Mouse (Mus musculus): ENCODE data around the gene Klkb1. TPM values are rescaled to one million over a fixed set of nuclear protein-coding genes. Genes with fewer than 3 reads are reported as not detected.
A peak's percentile ranks its signal among the peaks of the same experiment; 100 is the strongest.
"Not testable (repeated sequence)": the region's sequence is repeated elsewhere in the genome, so short reads cannot be mapped to it uniquely, and the experiment has no call there.

Gene Klkb1
- total RNA-seq (2021) = not detected

DNA sequence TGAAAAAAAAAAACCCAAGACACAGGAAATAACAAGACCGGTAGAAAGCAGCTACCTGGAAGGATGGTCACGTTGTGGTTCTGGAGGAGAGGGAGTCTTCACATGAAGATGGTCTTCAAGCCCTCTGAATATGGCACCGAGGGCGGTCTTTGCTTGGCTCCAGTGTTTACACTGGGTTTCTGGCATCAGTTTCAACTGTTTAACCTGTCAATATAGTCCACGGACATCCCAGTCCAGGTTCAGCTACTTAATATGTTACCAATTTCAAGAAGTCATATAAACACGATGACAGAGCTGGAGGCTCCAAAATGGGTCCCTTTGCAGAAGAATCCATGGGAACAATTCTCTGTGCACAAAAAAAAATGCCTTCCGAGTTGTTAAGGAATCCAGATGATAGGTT lies at the start of gene Klkb1:
Klkb1 (minus strand) TSS at position 173 of the 400 bp plus-strand sequence.
- intact Hi-C loops (cut with DNase I) = no loop called here
- no peak for DNase-seq

DNA sequence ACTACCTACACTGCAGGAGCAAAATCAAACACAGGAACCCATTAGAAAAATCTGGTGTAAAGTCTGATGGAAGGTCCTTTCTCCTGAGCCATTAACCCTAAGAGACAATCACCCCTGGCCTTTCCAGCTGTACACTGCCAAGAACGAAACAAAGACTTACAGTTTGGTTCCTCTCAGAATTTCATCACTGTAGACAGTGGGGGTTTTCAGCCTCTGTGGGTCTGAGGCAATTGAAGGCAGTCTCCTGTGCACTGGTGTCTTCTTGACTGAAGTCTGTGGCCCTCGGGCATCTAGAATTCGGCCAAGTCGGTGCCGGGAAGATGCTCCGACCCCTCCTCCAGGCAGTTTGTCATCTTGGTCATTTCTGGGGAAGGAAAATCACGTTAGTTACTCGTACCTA lies 49.6 kb upstream of the Klkb1 start:
- intact Hi-C loops (cut with DNase I) = no loop called here
- DNase-seq = no peak

DNA sequence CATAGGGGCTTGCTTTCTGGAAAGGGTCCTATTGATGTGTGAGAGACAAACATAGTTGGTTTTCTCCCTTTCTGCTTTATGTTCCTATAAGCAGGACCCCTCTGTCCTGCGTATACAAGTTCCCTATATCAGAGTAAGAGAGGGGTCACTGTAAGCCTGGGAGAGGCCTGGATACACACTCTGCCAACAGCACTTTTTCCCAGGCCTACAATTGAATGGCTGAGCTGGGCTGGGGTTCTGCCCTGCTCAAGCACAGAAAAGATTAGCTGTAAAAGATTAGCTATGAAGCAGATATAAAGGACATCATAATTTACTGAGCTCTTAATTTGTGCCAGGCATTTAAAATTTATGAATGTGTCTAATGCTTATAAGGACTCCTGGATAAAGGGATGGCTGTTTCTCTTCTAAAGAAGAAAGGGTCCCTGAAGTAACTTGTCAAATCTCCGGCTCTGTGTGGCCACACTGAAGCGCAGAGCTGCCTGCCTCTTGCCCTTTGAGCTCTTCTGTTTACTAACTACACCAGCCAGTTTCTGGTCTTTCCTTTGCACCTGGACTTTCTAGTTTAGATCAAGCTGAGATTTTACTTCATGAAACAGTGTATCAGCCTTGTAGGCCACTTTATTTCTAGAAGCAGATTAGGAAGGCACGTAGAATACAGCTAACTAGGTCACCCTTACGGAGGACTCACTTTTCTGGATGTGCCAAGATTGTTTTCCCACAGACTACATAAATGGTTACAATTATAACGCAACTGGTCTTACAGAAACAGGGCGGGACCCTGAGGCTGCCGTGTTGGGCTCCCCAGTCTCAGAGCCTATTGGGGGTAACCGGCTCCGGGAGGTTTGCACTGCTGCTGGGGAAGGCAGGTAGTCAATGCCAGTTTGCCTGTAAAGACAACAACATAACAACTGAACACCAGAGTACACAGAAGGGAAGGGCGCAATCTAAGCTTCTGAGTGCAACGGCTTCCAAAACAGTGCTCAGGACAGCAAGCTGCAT lies 47.3 kb upstream of the Klkb1 start:
- intact Hi-C loops (cut with DNase I) = no loop called here

DNA sequence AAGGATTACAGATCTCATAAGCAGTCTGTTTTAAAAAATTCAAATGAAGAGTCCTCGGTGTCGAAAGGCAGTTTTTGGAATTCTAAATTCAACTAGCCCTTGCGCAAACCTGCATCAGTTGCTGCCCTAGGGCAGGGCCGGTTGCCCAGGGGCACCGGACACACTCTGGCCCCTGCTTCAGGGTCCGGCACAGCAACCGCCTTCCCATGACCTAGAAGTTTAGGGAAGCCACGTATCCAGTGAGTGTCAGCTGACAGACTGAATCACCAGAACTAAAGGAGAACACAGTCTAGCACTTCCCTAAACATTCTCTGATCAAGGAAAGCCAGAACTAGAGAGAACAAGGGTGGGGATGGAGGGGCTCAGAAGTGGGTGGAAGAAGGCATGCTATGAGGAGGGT lies 38.8 kb upstream of the Klkb1 start:
- intact Hi-C loops (cut with DNase I) = no loop called here
- DNase-seq = peak in 1 of 2 experiments; percentile 33

More for the DNA sequence above, 47.3 kb upstream of the Klkb1 start:
- DNase-seq = no peak

DNA sequence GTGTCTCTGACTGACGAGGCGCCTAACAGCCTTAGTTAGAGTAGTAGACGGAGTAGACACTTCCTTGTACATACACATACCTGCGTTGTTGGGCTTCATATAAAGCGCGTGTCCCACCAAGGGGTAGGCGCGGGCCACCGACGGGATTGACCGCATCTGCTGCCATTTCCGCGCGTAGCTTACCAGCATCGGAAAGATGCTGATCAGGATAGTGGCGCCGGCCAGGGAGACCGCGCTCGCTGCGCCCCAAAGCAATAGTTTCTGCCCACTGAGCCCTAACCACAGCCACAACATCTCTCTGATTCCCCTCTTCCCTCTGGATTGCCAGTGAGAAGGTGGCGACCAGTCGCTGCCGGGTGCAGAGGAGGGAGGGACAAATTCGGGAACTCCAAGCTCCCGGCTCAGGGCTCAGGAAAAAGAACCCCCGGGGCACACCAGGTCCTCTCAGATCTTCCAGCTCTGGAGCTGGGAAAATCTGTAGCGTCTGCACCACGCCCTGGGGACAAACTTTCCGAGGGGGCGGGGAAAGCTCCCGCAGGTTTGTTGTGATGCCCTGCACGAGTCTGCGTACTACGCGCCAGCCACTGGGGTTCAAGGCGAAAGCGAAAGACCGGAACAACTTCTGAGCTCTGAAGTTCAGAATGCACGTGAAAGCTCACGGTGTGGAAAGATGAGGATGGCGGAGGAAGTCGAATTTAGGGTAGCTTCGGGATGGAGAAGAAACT lies 38.2 kb upstream of the Klkb1 start, which contains the start of gene Cyp4v3:
Cyp4v3 (minus strand) TSS at position 532 of the 725 bp plus-strand sequence.
- peak; percentile 73 to 76 for DNase-seq
- intact Hi-C loops (cut with DNase I) = no loop called here

DNA sequence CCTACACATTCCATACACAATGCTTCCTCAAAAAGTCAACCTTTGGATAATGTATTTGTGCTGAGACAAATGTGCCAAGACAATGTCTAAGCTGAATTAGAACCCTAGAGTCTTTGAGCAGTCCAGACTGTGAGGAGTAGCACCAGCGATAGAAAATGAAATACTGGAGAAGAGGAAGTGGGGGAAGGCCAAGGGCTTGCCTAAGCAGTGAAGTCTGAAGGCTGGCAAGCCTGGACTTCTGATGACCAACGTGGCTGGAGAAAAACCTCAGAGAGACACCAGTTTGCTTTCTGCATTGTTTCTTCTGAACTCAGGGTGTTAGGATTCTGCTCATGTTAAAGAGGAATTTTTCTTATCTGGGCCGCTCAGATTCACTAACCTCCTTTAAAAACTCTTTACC lies 36.2 kb upstream of the Klkb1 start:
- DNase-seq = no peak
- intact Hi-C loops (cut with DNase I) = no loop called here

DNA sequence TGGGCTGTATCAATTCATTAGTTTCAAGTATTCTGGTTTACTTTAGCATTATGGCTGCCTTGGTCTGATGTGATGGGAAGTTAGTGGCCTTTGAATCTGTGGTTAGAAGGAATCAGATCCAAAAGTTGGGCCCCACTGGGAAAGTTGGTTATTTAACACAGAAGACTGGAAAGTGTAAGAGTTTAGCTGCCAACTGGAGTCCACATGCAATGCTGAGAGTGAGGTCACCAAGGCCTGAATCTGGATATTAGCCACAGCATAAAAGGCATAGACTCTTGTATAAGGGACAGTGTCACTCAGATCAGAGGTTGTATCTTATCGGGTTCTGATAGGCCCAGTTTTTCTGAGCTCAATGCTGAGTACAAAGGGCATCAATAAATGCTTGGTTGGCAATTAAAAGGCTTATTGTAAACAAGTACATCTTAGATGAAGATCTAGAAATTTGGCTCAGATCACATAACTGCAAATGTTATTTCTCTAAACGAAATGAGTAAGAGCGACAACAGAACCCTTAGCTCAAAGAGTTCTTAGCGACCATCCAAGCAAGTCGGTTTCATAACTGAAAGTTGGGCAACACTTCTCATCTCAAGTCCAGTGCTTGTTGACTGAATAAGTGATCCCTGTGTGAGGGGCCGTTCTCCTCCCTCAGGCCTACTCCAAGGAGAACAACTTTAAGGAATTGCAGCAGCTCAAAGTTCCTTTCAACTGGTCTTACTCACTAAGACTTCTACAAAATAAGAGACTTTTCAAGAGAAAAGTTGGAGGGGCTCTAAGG lies 34.7 kb upstream of the Klkb1 start:
- intact Hi-C loops (cut with DNase I) = no loop called here
- no peak for DNase-seq

DNA sequence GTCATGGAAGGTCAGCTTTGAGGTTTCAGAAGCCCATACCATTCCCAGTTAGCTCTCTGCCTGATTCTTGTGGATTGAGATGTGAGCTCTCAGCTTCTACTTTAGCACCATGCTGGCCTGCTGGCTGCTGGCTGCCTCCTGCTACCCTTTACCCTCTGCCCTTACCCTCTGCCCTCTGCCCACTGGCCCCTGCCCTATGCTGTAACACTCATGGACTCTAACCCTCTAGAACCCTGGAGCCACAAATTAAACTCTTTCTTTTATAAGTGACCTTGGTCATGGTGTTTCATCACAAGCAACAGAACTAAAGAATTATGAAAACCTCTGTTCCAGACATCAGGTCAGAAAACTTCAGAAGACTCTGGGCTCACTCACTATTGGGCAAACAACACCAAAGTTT lies 32.4 kb upstream of the Klkb1 start:
- DNase-seq; intact Hi-C loops (cut with DNase I): not testable (repeated sequence)

DNA sequence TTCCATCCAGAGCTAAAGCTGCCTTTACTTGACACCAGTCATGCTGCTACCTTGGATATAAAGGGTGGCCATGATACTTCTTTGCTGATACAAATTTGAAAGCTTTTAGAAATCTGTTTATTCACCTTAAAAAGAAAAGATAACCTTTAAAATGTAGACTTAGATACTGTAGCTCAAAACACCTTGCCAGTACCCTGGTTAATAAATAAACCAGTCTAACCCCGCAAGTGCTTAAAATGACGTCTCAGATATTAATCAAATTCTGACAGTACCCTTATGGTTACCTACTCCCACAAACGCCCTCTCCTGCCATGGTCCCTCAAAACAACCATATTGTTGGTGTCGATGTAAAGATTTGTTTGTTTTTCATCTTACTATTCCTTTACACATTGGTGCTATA lies 29.5 kb upstream of the Klkb1 start:
- DNase-seq = no peak
- intact Hi-C loops (cut with DNase I) = no loop called here

DNA sequence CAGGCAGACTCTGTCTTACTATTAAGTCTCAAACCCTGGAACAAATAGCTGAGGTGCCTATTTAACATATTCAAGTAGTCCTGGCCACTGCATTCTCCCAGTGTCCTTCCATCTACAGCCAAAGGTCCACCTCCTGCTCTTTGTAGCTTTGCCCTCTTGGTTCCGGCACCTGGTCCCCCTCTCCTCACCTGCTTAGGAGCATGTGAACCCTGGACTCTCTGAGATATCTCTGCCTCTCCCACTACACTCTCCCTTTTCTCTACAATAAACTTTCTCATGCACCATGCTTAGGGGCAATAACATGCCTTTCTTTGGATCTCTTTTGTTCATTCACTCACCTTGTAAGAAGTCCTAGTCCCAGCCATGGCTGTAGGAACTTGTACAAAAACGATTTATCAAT lies 26.7 kb upstream of the Klkb1 start:
- DNase-seq = no peak
- intact Hi-C loops (cut with DNase I) = no loop called here

DNA sequence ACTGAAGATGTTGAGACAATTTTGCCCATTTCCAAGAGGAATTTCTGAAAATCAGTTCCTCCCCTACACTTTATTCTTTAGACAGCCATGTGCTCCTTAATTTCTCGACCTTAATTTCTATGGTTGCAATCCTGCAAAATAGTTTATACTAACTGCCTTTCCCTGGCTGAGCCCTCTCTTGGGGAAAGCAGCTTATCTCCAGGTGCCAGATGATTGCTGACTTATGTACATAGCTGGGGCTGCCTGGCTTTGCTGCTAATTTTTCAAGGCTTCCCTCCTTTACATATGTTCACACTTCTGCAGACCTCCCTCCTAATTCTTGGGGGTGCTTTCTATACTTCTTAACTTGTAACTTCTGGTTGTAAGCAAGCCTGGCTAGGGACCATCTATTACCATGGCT lies 26.3 kb upstream of the Klkb1 start:
- intact Hi-C loops (cut with DNase I) = no loop called here
- no peak for DNase-seq

DNA sequence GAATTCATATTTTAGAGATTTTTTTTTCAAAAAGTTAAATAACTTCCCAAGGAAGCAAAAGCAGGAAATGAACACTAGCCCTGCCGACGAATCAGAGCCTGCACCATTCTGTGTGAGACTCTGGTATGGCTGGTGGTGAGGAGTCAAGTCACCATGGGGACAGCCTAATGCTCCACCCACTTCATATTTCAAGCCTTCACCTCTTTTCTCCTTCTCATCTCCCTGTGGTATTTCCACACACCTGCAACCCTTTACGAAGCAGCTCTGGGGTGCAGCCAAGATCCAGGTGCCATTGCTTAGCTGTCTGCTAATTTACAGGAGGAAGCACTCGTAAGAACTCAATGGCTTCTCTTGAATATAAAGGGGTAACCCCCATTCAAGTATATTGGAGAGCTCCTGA lies 16.3 kb upstream of the Klkb1 start:
- no peak for DNase-seq
- intact Hi-C loops (cut with DNase I) = no loop called here

DNA sequence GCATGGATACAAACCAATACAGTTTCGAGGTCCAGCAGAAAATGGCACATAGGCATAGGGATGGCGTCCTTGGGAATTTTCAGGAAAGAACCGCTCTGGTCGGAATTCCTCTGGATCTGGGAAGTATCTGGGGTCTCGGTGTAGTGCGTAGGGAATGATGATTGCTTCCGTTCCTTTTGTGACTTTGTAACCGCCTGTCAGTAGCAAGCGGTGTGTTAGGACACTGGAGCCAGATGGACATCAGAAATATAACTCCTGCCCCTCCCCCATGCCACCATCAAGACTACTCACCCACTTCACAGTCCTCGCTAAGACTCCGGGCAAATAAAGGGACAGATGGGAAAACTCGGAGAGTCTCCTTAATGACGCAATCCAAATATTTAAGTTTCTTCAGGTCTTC lies 13.7 kb upstream of the Klkb1 start, which contains the start of gene Gm45753:
Gm45753 (minus strand) TSS at position 101 of the 400 bp plus-strand sequence.
- DNase-seq = no peak
- intact Hi-C loops (cut with DNase I) = no loop called here

DNA sequence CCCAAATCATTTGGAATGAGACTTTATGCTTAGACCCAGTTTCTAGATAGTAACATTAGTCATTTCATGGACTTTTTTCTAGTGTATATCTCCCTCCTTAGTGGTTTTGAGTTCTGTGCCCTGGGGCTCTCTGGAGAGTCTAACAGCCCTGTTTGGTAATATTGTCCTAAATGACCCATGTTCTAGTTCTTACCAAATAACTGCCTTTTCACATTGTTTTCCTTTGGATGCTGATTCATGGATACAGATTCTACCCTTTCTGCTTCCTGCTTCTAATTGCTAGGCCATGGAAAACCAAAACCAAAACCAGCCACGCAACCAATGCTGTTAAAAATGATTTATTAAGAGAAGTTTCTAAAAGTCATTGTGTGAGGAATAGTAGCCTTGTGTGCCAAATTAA lies 10.8 kb upstream of the Klkb1 start:
- intact Hi-C loops (cut with DNase I) = no loop called here
- no peak for DNase-seq

DNA sequence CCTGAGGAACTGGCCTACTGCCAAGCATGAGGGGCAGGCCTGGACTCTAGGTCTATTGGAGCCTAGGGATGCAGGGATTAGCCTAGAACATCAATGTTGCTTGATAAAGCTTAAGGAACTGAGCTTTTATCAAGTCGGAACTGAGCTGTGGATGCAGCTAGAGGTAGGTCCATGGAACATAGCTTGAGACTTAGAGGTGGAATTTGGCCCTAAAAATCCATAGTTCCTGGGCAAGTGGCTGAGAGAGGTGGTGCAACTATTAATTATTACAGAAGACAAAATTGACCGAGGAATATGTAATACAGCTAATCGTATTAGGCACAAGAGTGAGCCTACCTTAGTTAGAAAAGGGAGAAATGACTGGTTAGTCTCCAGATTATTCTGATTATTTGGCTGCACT lies 9.7 kb upstream of the Klkb1 start:
- intact Hi-C loops (cut with DNase I) = no loop called here
- DNase-seq = no peak

DNA sequence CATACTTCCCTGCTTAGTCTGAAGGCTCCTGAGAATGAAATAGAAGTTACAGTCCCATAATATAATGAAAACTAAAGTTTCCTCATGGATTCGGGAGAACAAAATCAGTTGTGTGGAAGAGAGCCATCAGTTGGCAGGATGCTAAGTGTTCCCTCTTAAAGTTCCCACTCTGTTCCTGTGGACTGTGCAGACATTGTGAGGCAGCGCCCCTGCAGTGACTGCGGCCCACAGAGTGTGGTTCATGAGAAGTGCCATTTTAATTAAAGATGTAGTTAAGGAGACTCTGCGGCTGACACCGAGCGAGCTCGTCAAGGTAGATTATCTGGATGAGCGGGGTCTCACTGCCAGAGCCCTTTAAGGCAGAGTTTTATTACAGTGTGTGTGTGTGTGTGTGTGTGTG lies 7.7 kb upstream of the Klkb1 start:
- DNase-seq = no peak
- intact Hi-C loops (cut with DNase I) = no loop called here

DNA sequence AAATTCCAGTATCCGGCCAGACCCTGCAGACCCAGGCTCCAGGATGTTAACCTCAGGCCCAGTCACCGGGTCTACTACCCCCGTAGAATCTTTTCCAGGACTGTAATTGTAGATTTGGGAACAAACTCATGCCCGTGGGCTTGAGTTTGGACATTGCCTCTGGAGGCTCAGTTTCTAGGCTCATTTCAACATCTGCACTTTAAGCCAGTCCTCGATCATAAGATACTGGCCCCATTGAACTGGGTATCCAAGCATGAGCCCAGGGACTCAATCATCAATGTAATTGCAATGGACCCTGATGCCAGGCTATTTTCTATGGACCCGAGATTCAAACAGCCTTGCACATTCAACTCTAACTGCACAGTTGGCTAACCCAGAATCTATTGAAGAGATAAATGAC lies 617 bp upstream of the Klkb1 start:
- intact Hi-C loops (cut with DNase I) = no loop called here
- DNase-seq = no peak

DNA sequence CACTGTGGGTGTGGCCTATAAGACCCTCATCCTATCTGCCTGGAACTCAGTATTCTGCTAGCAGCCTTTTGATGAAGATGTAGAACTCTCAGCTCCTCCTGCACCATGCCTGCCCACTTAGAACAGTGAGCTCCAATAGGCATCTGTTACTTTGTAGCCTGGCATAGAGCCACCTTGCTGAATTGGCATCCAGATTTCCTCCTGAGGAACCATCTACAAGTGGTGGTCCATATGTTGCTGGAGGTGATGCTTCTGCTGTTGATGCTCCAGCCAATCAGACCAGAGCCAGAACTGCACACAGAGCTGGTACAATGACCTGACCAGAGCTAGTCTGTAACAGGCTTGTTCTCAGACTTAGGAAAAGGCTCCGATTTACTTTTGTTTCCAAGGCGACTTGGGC lies 2.9 kb downstream of the Klkb1 start:
- no peak for DNase-seq
- intact Hi-C loops (cut with DNase I) = no loop called here

DNA sequence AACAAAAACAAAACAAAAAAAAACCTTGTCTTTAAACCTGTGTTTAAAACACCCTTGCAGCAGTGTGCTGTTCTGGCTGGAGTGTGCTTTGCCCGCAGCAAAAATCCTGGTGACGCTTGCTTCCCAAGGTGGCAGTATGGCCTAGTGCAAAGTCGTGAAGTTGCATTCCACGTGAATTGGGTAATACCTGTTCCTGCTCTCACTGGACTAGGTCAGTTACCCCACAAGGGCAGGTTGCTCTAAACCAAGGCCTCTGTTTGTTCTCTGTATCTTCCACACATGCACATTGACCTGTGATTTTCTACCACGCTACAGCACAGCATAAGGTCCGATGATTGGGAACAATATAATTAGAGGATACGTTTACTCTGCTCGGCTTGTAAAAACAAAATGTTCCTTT lies 13.0 kb downstream of the Klkb1 start:
- intact Hi-C loops (cut with DNase I) = no loop called here
- DNase-seq = no peak

DNA sequence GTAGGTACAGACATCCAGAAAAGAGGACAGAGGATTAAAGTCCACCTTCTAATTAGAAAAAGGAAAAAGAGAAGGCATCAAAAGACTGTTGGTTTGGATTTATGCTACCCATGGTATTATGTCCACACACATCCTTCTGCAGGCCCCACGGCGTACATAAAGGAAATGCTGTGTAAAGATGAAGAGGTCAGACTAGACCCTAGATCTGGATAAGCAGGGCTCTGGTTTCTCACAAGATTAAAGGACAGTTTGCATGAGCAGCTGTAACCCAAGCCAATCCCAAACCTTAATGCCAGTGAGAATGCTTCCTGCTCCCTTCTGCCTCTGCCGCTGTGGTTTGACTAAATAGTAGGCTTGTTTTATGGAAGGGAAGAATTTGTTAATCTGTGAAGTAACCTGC lies 17.2 kb downstream of the Klkb1 start:
- intact Hi-C loops (cut with DNase I) = no loop called here
- DNase-seq = no peak

DNA sequence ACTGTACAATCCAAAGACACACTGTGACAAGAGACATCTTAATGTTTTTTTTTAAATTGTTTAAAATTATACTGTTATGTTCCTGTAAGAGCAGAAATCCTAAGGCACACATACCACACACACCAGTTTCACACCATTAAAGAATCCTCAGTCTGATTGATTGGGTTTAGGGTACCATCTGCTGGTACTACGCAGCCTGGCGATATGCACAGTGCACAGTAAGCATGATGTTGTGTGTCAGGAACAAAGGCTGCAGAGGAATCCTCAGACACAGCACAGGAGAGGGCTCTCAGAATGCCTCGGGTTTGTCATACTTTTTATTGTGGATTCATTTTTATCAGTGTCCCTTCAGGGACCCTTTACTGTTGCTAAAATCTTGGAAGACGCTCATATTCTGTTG lies 20.3 kb downstream of the Klkb1 start:
- intact Hi-C loops (cut with DNase I) = no loop called here
- DNase-seq = no peak

All from heart, postnatal 36 days (tissue).